Mouse (Mus musculus): ENCODE measurements around the gene Ttc7.

Gene Ttc7

DNA sequence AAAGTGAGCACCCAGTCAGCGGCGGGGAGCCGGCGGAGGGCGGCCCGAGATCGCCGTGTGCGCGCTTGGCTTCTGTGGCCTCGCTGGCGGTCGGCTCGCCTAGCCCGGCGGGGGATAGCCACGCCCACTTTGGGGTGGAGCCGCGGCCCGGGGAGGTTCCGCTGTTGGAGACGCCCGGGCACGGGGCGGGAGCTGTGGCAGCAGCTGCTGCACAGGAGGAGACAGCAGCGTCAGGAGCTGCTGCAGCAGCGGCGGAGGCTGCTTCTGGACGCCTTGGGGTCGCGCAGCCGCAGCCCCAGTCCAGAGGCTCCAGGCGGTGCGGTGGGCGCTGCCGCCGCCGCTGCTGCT, at the start of gene Ttc7:
Gene Ttc7 (plus strand): TSS at position 181 of the 348 bp plus-strand sequence.
- peak; percentile 95 for DNase-seq (ENCODE audit: low spot score)

DNA sequence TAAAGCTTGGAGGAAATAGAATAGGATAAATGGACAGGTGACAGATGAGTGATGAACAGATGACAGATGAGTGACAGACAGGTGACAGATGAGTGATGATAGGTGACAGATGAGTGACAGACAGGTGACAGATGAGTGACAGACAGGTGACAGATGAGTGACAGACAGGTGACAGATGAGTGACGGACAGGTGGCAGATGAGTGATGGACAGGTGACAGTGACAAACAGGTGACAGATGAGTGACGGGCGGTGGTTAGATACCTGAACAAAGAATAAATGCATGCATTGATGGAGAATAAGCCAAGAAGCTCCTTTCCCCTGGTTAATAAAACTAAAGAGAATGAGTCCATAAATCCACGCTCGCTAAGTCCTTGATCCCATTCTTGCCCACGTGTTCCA, 47.7 kb upstream of the Ttc7 start:
- DNase-seq (ENCODE audit: low spot score), result no peak

DNA sequence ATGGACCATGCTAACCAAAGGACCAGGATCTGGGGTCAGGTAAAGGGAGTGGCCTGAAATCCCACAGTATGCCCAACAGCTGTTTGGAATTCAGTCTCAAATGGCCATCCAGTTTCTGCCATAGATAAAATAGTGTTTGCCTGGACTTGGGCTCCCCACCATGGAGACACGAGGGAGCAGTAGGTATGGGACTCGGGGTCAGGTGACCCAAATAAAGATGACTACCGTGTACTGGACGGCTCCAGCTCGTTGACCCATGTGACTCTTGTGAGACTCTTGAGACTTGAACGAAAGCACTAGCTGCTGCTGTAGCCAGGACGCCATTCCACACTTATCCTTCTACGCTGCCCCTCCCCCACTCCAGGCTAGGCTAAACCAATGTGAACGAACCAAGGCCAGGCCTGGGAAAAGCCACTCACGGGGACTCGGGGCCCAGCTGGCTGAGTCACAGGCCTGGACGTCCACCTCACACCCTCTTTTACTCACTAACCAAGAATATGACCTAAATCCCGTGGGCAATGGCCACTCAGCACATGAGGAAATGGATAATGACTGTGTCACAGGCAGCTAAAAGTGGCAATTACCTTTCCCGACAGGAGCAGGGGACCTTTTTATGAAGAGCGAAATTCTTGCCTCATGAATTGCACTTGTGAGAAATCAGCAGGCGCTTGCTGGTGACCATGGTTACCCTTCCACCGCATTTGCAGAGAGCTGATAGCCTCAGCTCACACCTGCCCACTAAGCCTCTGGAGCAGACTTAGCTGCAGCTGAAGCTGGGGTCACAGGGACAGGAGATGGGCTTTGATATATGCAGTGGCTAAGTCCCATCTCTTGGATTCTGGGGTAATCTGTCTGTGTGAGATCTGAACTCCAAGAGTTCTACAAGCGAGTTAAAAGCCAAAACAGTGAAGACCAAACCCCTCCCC, 45.7 kb upstream of the Ttc7 start:
- peak; percentile 55 for DNase-seq (ENCODE audit: low spot score)

DNA sequence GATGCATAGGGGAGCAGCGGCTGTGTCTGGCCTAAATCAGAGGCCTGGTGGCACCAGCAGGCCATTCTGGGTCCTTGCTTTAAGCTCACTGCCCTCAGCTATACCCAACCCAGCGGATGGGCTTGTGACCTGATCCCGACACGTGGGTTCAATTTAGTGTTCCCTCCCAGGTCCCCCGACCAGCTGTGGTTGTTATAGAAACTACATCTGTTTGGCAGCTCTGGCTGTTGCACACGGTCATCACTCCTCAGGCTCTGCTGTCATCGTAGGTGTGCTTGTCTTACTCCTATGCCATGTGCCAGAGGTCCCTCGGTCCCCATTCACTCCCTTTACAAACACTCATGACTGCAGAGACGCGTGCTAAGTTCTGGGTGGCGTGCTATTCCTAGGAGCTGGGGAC, 44.9 kb upstream of the Ttc7 start:
- DNase-seq (ENCODE audit: low spot score), result peak; percentile 55

DNA sequence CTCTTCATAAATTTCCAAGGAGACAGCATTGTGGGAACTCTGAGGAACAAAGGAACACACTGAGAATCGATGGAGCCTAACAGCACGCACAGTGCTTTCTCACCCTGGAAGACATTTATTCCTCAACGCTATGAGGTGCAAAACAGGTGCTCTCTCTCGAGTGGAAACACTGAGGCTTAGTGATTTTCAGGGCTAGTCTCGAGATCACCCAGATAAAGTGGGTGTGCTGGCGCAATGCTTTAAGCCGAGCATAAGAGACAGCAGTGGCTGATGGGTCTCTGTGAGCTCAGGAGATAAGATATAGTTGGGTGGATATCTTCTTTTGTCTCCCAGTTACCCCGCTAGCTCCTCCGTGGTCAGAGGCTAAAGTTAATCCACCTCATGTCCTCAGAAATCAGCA, 36.6 kb upstream of the Ttc7 start:
- no peak for DNase-seq (ENCODE audit: low spot score)

DNA sequence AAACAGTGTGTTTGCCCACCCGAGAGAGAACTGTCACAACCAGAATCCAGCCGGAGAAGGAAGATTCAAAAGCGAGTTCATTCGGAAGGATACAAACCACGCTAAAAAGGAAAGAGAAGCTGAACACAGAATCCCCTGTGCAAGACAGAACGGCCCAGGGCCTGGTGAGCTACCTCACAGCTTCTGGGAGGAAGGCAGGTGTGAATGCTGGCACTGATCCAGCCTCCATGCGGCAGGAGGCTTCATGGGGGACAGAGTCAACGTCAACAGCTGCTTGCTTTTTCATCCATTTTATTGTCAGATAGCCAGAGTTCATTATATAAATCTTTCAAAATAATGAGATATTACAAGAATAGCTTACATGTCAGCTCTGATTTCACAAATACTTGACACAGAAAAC, 28.3 kb upstream of the Ttc7 start:
- no peak for DNase-seq (ENCODE audit: low spot score)

DNA sequence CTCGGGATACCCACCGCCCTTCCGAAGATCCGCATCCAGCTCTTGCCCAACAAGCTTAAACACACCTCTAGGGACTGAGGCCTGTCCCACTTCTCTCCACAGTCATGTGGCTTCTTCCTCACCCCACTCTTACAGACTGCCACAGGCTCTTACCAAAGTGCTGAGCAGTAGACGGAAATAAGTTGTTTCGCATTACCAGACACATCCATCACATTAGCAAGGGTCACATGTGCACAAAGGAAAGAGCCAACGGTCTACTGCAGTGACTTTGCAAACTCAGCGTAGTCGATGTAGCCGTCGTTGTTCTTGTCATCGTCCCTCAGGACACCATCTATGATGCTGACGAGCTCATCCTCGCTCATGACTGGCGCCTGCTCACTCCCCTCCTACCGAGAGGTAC, 27.0 kb upstream of the Ttc7 start:
- DNase-seq (ENCODE audit: low spot score), result no peak

DNA sequence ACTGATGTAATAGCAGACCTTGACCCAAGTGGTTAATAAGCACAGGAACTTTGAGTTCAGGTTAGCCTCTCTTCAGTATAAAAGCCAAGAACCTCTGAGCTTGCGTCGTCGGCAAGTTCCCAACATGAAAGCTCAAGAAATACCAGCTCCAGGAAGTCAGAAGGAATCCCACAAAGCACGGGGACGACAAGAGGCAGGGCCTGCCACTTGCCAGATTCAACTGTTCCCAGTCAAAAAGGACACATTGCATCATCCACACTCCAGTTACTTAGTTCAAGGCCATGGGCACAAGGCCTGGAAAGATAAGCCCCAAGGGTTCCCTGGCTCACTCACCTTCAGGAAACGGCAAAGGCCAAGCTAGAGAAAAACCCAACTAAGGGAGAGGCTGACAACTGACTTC, 19.3 kb upstream of the Ttc7 start:
- DNase-seq (ENCODE audit: low spot score), result no peak

DNA sequence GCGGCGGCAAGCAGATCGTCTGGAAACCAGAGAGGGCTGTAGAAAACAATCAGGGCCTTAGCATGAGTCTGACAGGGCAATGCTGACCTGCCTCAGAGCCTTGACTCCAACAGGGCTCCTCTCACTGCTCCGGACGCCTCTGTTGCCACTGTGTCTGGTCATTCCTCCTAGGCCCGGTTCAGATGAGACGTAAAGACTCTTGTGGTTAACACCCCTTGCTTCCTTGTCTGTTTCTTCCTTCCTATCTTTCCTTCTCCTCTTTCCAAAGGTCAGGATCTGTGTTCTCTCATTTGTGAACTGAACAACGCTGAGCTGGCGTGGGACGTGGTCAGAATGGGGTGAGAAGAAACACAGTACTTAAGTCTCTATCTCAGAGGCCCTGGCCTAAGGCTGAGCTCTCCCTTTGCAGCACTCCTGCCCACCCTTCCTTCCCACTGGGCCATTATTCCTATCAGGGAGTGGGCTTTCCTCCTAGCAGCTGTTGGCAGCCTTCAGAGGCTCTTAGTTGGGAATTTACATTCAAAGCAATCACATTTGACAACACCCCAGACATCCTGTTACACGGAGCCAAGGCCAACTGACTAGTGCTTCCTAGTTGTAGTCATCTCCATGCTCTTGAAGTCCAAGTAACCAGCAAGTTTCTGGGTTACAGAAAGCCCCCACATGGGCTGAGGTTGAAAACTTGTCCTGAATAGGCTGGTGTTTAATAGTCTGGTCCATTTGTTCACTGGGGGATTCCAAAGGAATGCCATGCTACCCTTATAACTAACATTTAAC, 18.4 kb upstream of the Ttc7 start:
- DNase-seq (ENCODE audit: low spot score), result no peak

DNA sequence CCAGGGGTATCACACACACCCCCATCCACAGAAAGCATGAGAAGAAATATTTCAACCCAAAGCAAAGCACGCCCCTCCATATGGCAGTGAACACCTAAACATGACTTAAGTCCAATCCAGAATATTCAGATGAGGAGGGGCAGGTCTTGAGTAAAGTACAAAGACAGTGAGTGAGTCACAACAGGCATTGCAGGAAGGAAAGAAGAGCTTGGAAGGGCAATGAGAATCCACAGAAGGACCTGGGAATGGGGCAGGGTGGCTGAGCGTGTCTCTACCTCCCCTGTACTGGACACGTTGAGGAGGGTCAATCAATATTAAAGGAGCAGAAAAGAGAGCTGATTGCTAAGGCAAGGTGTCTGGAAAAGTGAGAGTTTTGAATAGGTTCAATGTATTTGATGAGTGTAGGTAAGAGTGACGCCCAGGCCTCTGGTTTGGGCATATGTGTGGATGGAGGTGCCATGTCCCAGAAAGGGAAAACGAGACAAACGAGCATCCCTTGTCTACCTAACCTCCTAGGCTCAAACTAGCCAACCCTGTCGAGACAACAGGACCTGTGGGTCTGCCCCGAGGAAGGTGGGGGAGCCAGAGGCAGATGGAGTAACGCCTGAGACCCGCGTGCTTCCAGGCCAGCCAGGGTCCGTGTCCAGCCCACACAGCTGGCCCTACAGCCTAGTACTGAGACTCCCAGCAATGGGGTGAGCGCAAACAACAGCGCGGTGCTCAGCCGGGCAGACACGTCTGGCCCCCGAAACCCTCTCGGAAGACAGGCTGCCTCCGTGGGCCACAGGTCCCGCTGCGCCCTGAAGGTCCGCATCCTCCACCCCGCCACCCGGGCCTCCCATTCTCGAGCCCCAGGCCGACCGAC, 17.5 kb upstream of the Ttc7 start:
- DNase-seq (ENCODE audit: low spot score), result no peak

DNA sequence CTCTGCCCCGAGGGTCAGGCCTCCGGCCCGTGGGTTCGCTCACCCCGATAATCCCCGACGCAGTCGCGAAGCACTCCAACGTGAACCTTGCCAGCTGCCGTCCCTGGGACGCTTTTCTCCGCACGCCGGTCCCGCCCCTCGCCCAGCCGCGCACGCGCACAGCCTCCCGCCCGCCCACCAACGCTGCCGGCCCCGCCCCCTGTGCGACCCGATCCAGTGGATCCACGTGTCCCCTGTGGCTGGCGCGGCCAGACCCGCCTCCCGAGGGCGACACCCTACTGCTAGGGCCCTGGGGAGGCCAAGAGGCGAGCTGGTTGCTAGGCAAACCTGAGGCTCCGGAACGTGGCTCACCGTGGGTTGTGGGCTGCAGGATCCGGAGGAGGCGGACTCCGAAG, 16.9 kb upstream of the Ttc7 start, which contains the start of gene Mcfd2:
Gene Mcfd2 (minus strand): TSS at position 144 of the 395 bp plus-strand sequence.
- DNase-seq (ENCODE audit: low spot score), result peak; percentile 94

DNA sequence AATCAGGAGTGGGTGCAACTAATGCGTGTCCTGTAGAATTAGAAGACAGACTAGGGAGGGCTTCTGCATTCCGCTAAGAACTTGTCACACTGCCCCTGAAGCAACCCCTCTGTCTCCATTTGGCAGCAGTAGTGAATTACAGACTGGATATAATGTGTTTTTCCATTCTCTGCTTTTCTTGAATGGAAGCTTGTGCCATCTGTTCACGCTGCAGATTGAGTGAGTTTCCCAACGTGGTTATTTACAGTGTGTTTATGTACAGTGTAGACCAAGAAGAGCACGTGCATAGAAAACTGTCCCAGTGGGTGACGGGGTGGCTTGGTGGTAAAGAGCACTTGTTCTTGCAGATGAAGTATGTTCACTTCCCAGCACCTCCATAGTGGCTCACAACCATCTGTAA, 13.2 kb upstream of the Ttc7 start:
- no peak for DNase-seq (ENCODE audit: low spot score)

DNA sequence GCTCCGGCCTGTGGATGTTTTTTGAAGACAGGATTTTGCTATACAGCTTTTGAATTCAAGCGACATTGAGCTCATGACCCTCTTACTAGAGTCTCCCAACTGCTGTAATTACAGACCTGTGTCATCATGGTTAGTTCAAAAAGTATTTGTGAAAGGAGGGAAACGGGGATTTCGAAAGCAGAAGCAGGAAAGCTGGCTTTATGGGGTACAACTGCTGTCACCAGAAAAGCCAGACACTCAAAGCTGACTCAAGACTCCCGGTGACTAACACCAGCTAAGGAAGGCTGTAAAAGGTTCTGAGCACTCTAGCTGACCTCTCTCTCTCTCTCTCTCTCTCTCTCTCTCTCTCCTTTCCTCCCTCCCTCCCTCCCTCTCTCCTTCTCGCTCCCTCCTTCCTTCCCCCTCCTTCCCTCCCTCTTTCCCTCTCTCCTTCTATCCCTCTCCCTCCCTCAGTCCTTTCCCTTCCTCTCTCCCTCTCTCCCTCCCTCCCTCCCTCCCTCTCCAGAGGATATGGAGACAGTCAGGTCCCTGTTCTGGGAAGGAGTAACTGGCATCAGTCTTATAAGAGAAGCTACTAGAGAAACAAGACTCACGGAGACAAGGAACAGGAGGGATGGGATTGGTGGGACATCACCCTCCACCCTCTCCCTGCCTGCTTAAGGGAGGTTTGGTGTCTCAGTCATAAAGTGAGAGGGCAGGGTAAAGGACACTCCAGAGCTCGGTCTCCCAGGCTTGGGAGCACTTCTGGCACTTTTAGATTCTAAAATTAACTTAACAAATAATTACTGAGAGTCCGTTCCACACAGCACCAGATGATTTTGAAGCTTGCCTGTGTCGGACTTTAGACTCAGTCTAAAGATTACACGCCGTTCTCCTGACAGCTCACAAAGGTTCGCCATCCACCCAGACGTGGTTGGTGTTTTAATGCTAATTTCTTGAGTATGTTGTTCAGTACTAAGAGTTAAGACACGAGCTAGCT, 7.0 kb upstream of the Ttc7 start:
- no peak for DNase-seq (ENCODE audit: low spot score)

DNA sequence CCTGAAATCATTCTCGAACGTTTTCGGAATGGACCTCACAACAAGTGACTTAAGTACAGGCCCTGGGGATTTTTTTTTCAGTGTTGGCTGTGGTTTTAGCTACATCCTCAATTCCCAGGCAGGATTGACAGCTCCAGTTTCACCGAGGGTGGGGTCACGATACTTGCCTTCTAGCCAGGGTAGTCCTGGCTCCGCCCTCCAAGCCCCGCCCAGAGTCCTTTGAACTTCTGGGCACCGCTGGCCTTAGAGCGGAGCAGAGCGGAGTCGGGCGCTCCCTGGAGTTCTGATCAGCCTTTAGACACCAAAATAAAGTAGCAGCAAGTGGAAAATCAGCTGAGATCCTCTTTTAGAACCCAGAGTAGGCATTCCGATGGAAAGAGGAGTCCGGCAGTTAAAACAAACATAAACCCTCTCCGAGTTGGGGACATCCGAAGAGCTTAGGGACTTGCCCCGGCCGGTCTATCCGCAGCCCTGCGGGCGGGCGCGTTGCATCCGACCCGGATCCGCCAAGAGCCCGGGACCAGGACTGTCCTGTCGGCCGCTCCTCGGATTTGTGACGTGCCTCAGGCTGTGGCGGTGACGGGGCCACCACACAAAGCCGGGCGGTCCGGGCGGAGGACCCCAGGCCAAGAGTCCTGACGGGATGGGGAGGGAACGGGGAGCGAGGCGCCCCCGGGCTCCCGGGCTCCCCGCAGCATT, 530 bp upstream of the Ttc7 start:
- peak; percentile 95 for DNase-seq (ENCODE audit: low spot score)

DNA sequence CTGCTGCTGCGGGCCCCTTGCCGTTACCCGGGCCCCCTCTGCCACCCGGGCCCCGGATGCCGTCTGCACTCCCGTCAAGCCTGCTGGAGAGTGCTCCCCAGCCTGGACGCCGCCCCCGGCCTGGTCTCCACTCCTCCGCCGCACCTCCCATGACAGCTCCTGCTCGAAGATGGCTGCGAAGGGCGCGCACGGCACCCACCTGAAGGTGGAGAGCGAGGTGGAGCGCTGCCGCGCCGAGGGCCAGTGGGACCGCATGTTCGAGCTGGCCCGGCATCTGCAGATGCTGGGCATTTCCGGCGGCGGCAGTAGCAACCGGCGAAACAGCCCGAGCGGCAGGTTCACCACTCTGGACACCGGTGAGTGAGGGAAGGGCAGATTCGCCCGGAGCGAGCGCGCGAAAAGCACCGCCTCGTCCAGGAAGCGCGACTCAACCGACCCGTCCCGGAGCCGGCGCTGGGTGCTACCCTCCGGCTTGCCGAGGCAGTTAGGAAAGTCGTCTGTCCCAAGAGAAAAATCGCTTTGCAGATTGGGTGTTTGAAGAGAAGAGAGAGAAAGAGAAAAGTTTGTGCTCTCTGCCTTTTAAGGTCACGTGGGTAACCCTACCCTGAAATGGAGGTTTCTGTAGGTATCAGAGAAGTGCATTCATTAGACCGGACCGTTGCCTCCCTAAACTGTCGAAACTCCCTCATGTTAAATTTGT, 519 bp downstream of the Ttc7 start:
- DNase-seq (ENCODE audit: low spot score), result peak; percentile 58

DNA sequence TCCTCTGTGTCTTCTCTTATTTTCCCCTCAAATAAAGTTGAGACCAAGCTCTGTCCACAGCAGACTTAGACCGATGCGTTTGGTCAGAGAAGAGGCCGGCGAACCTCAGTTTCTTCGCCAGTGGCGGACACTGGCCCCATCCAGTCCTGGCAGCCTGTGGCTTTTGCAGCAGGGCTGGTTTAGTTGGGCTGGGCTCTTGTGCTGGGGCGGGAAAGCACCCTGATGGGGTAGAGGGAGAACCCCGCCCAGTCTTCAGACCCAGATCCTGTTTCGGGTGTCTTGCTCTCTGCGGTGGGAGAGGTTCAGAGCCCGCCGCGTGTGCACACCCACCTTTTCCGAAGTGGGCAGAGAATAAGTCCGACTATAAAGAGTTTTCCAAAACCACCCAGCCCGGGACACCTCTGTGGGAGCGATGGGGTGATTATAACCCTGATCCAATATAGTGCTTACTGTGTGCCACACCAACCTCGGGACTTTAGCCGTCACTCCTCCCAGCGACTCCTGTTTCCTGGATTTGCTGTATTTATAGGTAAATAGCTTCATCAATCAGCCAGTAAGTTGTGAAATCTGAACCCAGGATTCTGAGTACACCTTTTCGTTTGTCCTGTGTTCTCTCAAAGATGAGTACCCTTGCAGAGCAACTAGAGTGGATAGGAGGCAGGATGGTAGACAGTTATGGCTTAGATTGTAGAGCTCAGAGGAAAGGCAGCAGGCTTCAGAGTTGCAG, 1.2 kb downstream of the Ttc7 start:
- DNase-seq (ENCODE audit: low spot score), result peak; percentile 52

DNA sequence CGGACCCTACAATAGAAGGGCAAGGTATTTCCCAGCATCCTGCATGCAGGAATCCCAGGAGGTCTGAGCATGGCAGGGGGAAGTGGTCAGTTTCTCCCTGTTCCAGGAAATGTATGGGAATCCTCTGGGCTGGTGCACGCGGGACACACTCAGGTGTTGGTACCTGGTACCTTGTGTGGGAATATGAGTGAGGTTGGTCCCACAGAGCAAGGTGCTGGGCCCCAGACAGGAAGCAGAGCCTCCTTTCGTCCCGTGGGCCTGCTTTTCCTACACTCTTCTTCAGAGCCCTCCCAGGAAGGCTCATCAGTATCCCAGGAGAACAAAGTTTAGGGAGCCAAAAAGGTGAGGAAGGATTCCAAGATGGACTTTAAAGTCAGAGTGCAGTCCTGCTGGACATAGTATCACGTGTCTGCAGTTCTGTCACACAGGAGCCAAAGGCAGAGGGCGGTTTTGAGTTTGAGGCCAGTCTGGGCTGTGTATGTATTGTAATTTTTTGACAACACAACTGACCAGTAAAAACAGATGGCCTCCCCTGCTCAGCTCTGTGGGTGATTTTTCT, 1.9 kb downstream of the Ttc7 start:
- no peak for DNase-seq (ENCODE audit: low spot score)

DNA sequence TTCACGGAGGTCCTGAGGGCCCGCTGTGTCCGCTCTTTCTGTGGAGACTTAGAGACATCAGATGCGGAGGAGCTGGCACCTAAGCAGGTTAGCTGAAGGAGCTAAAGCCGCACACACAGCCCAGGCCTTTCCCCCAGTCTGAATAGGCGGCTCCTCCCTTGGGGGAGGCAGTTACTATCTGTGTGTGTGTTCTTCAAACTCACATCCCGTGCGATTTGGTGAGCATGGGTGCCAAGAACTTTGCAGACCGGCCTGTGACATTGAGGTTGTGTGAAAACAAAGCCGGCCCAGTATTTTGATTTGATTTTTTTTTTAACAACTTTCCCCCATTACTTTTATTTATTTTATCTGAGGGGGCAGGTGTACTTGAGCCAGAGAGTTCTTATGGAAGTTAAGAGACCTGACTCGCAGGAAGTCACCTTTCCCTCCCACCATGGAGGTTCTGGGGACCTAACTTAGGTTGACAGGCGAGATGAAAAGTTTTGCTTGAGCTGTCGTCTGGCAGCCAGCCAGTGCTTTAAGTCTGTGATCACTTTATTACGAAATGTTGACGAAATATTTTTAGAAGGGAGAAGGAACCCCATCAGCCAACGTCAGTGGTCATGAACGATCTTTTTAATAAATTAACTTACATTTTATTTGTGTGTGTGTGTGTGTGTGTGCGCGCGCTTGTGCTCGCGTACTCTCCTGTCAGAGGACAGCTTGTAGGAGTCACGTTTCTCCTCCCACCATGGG, 3.2 kb downstream of the Ttc7 start:
- no peak for DNase-seq (ENCODE audit: low spot score)
